Mouse (Mus musculus) bone marrow macrophage, adult 2 months (primary cell): ENCODE measurements around the gene Nrtn.

ENCODE experiments used
- CTCF ChIP-seq: IDR thresholded peaks from 2 replicates; pipeline ENCODE4 v1.5.1; 2012; ENCODE audit warnings: low read depth, mild to moderate bottlenecking, low read length, moderate library complexity
- POLR2A ChIP-seq: IDR thresholded peaks from 2 replicates; pipeline ENCODE4 v1.6.1; 2012; ENCODE audit warnings: mild to moderate bottlenecking, low read depth, low read length, borderline replicate concordance

DNA sequence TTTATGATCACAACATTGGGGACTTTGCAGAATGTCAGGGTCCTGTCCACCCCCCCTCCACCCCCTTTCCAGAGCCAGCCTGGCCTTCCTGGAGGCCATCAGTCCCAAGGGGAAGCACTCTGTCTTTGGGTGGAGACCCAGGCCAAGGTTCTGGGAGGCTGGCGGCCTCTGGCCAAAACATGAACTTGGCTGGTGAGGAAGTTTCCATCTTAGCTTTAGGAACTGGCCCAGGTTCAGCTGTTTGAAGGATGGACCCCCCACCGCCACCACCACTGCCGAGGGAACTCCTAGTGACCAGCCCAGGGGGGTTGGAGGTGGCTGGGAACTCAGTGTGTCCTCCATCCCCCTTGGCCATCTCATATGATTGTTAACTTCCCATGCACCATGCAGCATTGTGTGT is 3.7 kb upstream of the Nrtn start:
- no peak for TF ChIP-seq CTCF
- TF ChIP-seq POLR2A = no peak
